ENCODE assay signal across 20 mouse cellular contexts in genomic region chr4:7246828-7247227, GRCm38 (mm10).
"Had no signal": no experiment of that assay in that cellular context is flagged by ENCODE, and none has a peak within 500 bp of the region (broad histone marks: within the 10 kb centered on the region; RNA-seq: fewer than 3 reads in every experiment).

No protein-coding gene starts in this region.

- ATAC-seq: midbrain, embryonic 13.5 days; midbrain, embryonic 16.5 days had no signal

- H3K4me3 ChIP-seq: layer of hippocampus, adult 2 months; liver, embryonic 13.5 days; midbrain, embryonic 13.5 days; myocyte; neural tube, embryonic 12.5 days; neural tube, embryonic 15.5 days had no signal

- DNase-seq: kidney, adult 2 months; kidney, postnatal 25 days; layer of hippocampus, adult 9-11 months; liver, embryonic 13.5 days; lung, adult 2 months; lung, postnatal 14 days; lung, postnatal 4 days; right cerebral cortex, postnatal 14 days; right cerebral cortex, postnatal 4 days; thymus, adult 2 months; thymus, postnatal 14 days; thymus, postnatal 4 days had no signal

- H3K9me3 ChIP-seq: liver, embryonic 13.5 days; midbrain, embryonic 13.5 days; neural tube, embryonic 12.5 days; neural tube, embryonic 15.5 days had no signal

- H3K27me3 ChIP-seq: liver, embryonic 13.5 days; midbrain, embryonic 13.5 days; neural tube, embryonic 12.5 days; neural tube, embryonic 15.5 days had no signal

- H3K4me2 ChIP-seq: liver, embryonic 13.5 days; midbrain, embryonic 13.5 days; neural tube, embryonic 12.5 days; neural tube, embryonic 15.5 days had no signal

- H3K27ac ChIP-seq: kidney, postnatal 0 days; layer of hippocampus, adult 2 months; liver, embryonic 13.5 days; midbrain, embryonic 13.5 days; neural tube, embryonic 12.5 days; neural tube, embryonic 15.5 days; stomach, postnatal 0 days had no signal

- H3K36me3 ChIP-seq: liver, embryonic 13.5 days; midbrain, embryonic 13.5 days; neural tube, embryonic 12.5 days; neural tube, embryonic 15.5 days had no signal

- H3K9ac ChIP-seq: liver, embryonic 13.5 days; midbrain, embryonic 13.5 days; neural tube, embryonic 12.5 days; neural tube, embryonic 15.5 days had no signal

- H3K4me1 ChIP-seq: liver, embryonic 13.5 days; neural tube, embryonic 12.5 days; neural tube, embryonic 15.5 days had no signal
